Mouse (Mus musculus): Measurements from ENCODE around the gene Cideb. TPM values are rescaled to one million over a fixed set of nuclear protein-coding genes. Genes with fewer than 3 reads are reported as not detected.

The Cideb gene
- total RNA-seq, 2 experiments from 2014 or later = 14.2 to 23.3 TPM

DNA sequence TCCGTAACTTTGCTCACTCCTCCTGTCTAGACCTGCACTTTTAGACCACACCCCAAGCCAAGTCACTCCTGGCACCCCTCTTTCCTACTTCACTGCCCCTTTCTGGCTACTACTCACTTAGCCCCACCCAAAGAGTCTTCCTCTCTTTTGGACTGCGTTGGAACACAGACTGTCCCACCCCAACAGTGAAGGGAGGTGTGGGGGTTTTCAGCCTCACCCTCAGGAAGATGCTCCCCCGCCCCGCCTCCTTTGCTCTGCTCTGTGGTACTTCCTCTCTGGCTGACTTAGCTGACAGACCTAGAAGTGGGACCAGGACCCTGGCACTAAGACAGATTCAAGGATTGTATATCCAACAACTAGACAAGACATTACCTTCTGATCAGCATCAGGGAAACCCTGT lies 7.4 kb upstream of the Cideb start, which contains the start of gene Ltb4r1:
Ltb4r1 (plus strand) TSS at position 267 of the 400 bp plus-strand sequence.
- DNase-seq = no peak

- DNase-seq = no peak
These were observed 4.9 kb upstream of the Cideb start for GRCm38 (mm10) chr14:55763166-55763565.

DNA sequence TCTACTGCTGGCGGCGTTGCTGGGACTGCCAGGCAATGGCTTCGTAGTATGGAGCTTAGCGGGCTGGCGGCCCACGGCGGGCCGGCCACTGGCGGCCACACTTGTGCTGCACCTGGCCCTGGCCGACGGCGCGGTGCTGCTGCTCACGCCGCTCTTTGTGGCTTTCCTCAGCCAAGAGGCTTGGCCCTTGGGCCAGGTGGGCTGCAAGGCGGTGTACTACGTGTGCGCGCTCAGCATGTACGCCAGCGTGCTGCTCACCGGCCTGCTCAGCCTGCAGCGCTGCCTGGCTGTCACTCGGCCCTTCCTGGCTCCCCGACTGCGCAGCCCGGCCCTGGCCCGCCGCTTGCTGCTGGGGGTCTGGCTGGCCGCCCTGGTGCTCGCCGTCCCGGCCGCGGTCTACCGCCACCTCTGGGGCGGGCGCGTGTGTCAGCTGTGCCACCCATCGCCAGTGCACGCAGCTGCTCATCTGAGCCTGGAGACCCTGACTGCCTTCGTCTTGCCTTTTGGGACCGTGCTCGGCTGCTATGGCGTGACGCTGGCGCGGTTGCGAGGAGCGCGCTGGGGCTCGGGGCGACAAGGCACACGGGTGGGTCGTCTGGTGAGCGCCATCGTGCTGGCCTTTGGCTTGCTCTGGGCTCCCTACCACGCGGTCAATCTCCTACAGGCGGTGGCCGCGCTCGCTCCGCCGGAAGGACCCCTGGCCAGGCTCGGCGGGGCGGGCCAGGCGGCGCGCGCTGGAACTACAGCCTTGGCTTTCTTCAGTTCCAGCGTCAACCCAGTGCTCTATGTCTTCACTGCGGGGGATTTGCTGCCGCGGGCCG lies 4.0 kb upstream of the Cideb start:
- peak; percentile 63 for DNase-seq

DNA sequence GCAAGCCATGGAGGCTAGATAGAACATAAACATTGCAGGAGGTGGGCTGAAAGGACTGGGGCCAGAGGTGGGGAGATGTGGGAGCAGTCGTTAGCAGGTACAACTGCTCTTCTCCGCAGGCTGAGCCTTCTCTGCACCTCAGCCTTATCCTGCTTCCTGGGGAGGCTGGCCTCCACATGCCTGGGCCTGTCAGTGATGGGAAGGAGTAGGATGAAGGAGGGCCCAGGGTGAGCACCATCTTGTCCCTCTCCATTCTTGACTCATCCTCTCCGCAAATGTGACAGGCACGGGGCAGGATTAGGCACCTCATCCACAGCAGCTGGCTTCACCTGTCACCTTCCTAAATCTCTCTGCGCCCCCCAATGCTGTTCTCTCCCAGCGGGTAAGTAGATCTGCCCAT lies 2.9 kb upstream of the Cideb start, which contains the start of gene Ltb4r2:
Ltb4r2 (plus strand) TSS at position 266 of the 400 bp plus-strand sequence.
- DNase-seq = no peak

- peak; percentile 91 for DNase-seq
These were observed 1.9 kb upstream of the Cideb start for GRCm38 (mm10) chr14:55760156-55760555.

DNA sequence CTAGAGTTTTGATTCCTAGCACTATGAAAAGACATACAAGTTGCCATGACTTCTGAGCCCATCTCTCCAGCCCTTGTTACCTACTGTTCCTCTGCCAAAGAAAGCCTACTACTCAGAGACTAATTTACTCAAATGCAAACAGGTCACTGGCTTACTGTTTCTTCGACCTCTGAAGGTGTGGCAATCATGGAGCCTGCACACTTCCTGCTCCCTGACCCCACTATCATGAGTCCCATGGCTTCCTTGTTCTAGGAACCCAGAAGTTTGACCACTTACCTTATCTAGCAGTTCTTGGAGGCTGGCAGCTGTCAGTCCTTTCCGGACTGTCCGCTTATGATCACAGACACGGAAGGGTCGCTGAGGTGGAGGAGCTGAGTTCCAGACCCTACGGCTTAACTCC lies 692 bp downstream of the Cideb start:
- DNase-seq = no peak

GRCm38 (mm10) chr14:55747051-55747847 lies 11.0 kb downstream of the Cideb start:
- no peak for DNase-seq

DNA sequence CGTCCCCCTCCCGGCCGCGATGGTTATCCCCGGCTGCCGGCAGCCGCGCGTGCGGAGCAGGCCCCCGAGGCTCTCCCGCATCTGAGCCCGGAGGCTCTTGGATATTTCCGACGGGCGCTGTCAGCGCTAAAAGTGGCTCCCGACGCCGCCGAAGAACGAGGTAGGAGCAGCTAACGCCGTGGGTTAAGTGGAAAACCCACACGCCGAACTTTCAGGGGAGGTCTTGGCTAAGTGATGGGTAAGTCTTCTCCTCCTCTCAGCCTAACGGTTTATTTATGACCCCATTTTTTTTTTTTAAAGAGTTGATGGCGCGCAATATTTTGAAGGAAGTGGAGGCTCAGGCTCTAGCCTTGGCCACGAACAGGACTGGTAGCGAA lies 12.4 kb downstream of the Cideb start:
- DNase-seq = no peak

- peak; percentile 96 for DNase-seq
These were observed 12.9 kb downstream of the Cideb start, which contains the start of the genes Dhrs1 and Nop9 for GRCm38 (mm10) chr14:55745180-55745860. TSS of gene Dhrs1 (minus strand) at chr14:55745690. TSS of gene Nop9 (plus strand) at chr14:55745693.

- peak; percentile 93 for DNase-seq
These were observed 14.5 kb downstream of the Cideb start for GRCm38 (mm10) chr14:55743711-55744110.

DNA sequence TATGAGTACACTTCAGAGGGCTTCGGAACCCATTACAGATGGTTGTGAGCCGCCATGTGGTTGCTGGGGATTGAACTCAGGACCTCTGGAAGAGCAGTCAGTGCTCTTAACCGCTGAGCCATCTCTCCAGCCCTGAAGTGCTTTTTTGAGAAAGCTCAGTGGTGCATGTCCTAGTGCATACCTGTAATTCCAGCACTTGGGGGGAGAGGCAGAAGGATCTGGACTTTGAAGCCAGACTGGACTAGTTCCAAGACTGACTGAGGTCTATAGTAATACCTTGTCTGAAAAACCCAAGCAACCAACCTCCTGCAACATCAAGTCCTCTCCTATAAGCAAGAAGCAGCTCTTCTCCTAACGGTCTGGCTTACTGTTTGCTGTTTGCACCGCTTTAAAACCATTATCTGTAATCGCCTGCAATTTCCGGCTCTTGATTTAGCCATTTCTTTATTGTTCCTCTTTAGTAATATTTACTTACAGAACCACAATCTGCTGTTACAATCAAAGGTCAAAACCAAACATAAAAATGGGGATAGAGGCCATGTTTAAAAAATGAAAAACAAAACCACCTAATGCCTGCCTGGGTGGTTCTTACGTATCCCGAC lies 21.1 kb downstream of the Cideb start:
- DNase-seq = no peak

DNA sequence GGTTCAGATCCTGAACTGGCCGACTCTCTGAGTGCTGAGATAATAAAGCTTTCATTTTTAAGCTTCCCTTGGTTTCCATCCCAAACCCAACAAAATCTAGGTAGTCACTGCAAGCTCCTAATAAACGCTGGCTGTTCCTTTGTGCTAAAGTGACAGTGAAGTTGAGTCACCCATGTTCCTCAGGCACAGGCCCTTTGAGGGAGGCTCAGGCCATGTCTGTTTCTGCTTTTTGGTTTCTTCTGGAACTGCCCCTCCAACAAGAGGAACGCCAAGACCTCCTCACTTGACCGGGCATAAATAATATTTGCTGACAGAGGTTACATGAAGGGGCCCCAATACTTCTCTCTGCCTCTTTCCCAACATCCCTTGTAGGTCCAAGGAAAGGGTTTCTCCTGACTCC lies 22.5 kb downstream of the Cideb start:
- DNase-seq = no peak

DNA sequence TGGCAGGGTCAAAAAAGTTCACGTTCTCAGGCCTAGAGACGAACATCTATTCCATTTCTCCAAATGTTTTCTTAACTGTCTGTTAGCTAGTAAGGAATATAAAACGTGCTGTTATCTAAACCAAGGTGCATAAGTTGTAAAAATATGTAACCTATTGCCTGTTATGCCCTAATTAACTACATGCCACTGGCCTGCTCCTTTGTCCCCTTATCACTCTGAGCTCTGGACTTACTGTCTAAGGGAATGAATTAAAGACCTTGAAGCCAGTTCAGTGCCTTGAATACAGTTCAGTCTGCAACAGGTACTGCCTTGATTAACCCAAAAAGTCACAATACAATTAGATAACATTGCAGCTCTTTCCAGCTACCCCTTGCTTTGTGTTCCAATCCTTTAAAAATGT lies 22.9 kb downstream of the Cideb start:
- no peak for DNase-seq

DNA sequence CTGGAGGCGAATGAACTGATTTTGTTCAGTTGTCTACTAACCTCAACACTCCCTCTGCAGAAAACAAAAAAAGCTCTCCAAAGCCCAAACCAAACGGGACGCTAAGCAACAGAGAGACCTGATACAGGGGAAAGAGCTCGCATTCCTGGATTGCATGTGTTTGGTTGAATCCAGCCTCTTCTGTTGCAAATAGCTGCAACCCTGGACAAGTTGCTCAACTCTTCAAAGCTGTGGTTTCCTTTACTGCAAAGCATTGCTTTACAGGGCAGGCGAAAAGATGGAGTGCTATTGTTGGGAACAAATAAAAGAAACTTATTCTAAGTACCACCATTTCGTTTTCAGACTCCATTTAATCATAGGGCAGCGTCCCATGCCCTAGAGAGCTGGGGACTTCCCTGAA lies 23.4 kb downstream of the Cideb start:
- DNase-seq = no peak

DNA sequence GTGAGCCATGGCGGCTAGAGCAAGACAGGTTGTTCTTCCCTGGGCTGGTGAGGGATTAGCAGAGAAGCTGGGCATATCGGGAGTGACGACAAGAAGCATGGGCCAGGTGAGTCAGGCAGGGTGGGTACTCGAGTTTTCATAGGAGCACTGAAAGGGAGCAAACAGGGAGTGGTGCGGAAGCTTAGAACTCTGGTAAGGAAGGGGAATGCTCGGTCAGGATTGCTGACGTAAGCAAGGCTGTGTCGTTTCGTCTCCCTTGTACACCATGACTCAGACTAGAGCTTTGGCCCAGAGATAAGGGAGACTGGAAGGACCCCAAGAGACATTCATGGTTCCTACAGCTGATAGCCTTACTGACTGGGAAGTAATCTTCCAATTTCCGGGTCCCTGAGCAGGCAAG lies 24.4 kb downstream of the Cideb start:
- no peak for DNase-seq

DNA sequence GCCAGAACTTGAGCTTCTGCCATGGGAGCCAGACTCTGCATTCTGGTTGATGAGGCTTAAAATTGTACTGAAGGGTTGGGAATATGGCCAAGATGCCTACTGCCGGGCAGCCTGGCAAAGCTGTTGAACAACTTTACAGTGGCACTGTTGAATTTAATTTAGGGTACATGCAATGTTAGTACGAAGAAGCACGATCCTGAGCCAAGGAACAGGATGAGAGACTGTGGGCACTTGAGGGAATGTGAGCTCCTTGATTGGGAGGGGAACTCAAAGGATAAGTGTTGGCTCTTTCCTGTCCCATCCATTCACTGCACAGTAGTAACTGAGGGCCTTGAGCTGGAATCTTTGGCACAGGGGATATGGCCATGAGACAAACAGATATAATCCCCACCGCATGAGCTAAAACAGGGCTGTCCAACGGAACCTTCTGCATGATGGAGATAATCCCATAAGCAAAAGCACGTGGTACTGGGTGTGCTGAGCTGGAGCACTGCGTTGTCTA lies 27.7 kb downstream of the Cideb start:
- no peak for DNase-seq

DNA sequence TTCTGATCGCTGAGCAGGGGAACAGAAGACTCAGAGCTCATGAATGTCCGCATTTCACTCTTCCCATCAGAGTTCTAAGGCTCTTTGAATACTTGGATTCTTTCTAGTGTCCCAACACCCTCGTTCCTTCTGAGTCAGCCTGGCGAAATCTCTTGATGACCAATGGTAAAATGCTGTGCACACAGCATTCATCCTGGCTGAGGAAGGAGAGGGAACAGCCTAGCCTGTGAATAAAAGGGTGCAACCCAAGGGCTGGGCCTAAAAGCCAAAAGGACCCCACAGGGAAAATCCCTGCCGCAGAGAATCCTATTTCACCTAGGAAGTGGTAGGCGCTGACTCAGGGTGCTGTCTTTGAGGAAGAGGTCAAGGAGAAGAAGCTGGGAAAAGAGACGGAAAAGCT lies 28.1 kb downstream of the Cideb start:
- no peak for DNase-seq

- no peak for DNase-seq
These were observed 30.2 kb downstream of the Cideb start for GRCm38 (mm10) chr14:55727889-55728685.

GRCm38 (mm10) chr14:55726261-55726660 lies 32.0 kb downstream of the Cideb start:
- DNase-seq = no peak

DNA sequence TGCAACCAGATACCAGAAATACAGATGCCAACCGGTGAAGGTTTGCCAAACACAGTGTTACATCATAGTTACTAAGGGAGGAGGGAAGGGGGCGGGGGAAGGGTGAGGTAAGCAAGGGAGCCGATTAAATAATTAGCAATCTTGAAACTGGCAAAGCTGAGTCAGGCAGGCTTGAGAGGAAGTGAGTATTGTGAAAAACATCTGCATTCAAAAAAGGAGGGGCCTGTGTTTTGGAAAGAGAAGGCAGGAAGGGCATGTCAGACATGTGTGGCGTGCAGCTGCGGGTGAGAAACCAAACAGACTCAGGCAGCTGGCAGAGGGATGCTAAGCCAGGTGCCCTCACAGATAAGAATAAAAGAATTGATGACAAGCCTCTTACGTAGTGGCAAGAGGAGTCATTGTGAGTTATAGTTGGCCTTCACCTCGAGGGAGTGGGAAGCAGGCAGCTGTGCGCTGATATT lies 33.8 kb downstream of the Cideb start:
- DNase-seq = peak; percentile 67

- no peak for DNase-seq
These were observed 34.8 kb downstream of the Cideb start for GRCm38 (mm10) chr14:55723433-55723832.
